Mouse (Mus musculus): ENCODE data around the gene Enah. TPM values are rescaled to one million over a fixed set of nuclear protein-coding genes. Genes with fewer than 3 reads are reported as not detected.
A peak's percentile ranks its signal among the peaks of the same experiment; 100 is the strongest.

Enah gene
- total RNA-seq, 2 experiments from 2014 or later, result 50.1 to 69.1 TPM

GRCm38 (mm10) chr1:181888801-181889200, 131.0 kb downstream of the Enah start:
- DNase-seq, result peak; percentile 84 to 93
- intact Hi-C loops (cut with DNase I), result loop anchor here (1.0 kb wide), 1 partner anchor 226 kb away; no protein-coding TSS in a partner anchor

DNA sequence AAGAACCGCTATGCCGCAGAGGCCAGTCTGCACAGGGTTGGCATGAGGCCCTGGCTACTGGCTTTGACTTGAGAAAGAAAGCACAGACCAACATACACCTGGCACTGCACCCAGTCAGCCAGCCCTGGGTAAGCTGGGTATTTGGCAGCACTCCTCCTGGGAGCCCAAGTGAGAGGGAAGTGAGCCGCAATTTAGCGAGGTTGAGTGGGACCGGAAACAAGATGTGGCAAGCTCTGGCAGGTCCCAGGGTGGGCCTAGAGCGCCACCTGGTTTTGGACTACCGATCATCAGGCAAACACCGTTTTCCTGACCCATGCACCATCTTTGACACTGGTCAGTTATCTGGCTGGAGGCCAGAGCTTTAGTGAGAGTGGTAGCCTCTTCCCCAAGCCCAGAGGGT, 138.3 kb downstream of the Enah start:
- peak; percentile 23 to 27 for DNase-seq
- intact Hi-C loops (cut with DNase I), result loop anchor here (2.0 to 5.0 kb wide), 2 partner anchors 44 to 153 kb away; no protein-coding TSS in a partner anchor

GRCm38 (mm10) chr1:181880752-181881325, 139.0 kb downstream of the Enah start:
- DNase-seq, result no peak
- intact Hi-C loops (cut with DNase I), result loop anchor here (2.0 to 5.0 kb wide), 2 partner anchors 44 to 152 kb away; no protein-coding TSS in a partner anchor

DNA sequence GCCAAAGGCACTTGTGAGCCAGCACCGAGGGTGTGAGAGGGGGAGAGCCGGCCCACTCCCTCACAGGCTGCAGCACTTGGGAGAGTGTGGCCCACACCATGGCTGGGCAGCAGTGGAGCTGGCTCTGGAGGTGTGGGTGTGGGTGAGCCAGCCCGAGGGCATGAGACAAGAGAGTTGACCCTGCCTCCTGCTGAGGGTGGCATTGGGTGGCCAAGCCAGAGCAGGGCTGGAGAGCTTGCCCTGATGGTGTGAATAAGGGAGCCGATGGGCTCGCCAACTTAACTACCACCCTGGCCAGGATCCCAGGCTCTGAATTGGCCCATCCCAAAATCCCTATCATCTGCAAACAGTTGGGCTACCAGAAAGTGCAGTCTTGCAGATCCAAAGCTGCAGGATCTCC, 141.4 kb downstream of the Enah start:
- intact Hi-C loops (cut with DNase I), result no loop called here
- no peak for DNase-seq

- DNase-seq, result no peak
- intact Hi-C loops (cut with DNase I), result no loop called here
Observed at GRCm38 (mm10) chr1:181877088-181877487, 142.7 kb downstream of the Enah start.

GRCm38 (mm10) chr1:181876656-181877055, 143.1 kb downstream of the Enah start:
- DNase-seq, result no peak
- intact Hi-C loops (cut with DNase I), result no loop called here

- DNase-seq, result no peak
- intact Hi-C loops (cut with DNase I), result no loop called here
Observed at GRCm38 (mm10) chr1:181873086-181873920, 146.5 kb downstream of the Enah start.

GRCm38 (mm10) chr1:181872639-181873038, 147.2 kb downstream of the Enah start:
- no peak for DNase-seq
- intact Hi-C loops (cut with DNase I), result no loop called here

DNA sequence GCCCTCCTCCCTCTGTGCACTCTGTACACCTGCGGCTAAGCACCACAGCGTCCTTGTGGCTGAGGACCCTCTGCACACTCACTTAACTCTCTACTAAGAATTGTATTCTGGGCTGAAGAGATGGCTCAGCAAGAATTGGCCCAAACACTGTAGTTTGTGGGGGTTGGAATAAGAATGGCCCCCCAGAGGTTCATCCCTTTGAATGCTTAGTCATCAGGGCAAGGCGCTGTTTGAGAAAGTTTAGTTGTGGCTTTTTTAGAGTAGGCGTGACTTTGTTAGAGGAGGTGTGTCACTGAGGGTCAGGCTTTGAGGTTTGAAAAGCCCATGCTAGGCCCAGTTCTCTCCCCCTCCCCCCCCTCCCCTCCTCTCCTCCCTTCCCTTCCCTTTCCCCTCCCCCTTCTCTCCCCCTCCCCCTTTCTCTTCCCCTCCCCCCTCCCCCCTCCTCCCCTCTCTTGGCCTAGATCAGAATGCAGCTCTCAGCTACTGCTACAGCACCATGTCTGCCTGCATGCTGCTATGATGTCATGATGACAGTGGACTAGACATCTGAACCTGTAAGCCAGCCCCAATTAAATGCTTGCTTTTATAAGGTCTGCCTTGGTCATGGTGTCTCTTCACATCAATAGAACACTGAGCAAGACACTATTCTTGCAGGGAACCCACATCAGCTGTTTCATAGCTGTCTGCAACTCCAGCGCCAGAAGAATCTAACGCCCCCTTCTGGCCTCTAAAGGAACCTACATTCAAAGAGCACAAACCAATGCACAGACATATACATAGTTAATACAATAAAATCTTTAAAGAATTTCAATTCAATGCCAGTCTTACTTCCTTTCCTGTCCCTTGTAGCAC, 153.1 kb downstream of the Enah start:
- intact Hi-C loops (cut with DNase I), result no loop called here
- DNase-seq, result no peak

- no peak for DNase-seq
- intact Hi-C loops (cut with DNase I), result no loop called here
Observed at GRCm38 (mm10) chr1:181865863-181866216, 153.9 kb downstream of the Enah start.

DNA sequence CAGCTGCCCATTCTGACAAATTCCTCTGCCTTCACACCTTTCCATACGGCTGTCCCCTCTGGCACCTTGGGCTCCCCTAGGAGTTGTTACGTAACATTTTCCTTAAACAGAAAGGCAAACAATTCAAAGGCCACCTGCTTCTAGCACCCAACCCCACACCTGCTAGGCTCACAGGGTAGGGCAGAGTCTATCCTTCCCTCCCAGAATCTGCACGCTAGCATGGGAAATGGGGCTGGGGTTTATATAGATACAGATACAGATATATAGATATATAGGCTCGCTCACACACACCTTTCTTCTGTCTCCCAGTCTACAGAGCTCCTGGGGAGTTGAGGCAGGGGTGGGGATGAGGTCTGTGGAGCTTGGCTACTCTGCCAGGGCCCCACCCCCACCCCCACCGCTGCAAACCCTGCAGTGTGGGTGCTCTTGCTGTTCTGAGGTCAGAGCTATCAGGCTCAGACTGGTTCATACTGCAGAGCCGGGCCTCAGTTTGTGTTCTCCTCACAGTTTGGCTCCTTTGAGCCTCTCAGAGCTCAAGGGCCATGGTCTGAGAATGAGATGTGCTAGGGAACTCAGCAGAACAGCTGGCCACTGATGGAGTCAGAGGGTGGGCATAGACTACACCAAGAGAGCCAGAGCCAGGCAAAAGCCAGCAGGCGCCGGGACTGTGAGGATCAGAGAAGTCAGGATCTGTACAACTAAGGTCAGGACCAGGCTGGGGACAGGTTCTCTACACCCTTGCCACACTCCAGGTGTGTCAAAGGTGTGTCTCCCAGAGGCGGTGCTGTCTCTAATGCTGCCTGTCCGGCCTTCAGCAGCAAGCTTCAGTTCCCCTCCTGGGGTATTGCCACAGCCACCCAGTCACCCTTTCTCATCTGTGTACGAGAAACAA, 154.6 kb downstream of the Enah start:
- intact Hi-C loops (cut with DNase I), result no loop called here
- DNase-seq, result no peak

- no peak for DNase-seq
- intact Hi-C loops (cut with DNase I), result no loop called here
Observed at GRCm38 (mm10) chr1:181863431-181863830, 156.4 kb downstream of the Enah start.

DNA sequence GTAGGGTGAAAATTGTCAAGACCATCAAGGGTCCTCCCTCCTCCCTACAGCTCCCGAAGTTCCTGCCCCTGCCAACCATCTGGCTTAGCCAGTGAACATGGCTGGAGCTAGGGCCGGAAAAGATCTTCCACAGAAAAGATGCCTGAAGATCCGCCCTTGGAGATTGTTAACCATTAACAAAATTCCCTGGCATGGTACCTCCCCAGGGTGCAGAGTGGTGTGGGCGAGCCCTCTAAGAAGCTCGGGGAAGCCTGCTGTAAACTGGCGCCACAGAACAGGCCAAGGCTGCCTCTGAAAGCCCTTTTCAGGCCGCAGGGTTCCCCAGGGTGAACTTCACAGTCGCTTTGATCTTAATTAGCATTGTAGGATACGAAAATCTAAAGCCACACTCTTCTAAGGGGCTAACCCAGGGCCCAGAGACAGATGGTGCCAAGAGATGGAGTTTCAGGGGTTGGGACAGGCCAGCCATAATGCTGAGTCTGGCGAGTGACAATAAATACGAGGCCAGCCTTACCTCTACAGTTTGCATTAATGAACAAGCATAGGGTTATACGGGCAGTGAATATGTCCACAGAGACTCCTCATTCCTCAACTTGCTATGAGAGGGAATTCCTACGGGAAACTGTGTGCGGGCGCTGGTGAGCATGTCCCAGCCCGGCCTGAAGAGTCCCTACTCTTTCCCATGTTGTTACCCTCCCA, 157.0 kb downstream of the Enah start:
- intact Hi-C loops (cut with DNase I), result no loop called here
- DNase-seq, result no peak

GRCm38 (mm10) chr1:181861181-181861902, 158.4 kb downstream of the Enah start:
- intact Hi-C loops (cut with DNase I), result no loop called here
- DNase-seq, result no peak

DNA sequence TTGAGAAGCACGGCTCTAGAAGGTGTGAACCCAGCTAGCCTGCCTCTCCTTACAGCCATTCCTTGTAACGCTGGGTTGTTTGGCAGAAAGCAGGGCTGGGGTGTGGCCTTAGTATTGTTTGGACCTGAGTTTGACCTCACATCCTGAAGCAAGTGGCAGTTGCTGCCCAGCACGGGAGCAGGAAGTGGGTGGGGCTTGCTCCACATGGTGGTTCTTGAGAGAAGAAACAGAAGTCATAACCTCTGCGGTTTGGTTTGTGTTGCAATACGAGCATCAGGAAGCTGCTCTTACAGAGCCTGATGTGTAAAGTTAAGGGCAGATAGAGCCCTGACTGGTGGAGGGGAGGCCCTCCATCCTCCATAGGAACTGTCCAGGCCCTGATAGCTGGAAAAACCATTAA, 159.1 kb downstream of the Enah start:
- intact Hi-C loops (cut with DNase I), result no loop called here
- DNase-seq, result peak in 1 of 2 experiments; percentile 68

DNA sequence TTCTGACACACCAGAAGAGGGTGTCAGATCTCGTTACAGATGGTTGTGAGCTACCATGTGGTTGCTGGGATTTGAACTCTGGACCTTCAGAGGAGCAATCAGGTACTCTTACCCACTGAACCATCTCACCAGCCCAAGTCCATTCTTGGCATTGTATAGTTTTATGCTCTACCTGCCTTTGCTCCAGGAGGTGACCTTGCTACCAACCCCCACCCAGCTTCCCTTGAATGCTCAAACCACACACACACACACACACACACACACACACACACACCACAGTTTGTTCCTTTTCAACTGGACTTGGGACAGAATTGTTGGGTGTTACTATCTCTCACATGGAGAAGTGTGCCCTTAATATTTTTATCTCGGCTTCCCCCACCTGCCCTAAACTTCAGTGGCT, 163.5 kb downstream of the Enah start:
- DNase-seq, result no peak
- intact Hi-C loops (cut with DNase I), result no loop called here

GRCm38 (mm10) chr1:181854829-181855228, 165.0 kb downstream of the Enah start:
- no peak for DNase-seq
- intact Hi-C loops (cut with DNase I), result no loop called here

GRCm38 (mm10) chr1:181853081-181853736, 166.6 kb downstream of the Enah start:
- DNase-seq, result peak; percentile 15 to 33
- intact Hi-C loops (cut with DNase I), result no loop called here
